9 mouse cellular contexts compared by ENCODE assay signal in genomic region chr15:103315979-103316776, GRCm38 (mm10). TPM values are rescaled to one million over a fixed set of nuclear protein-coding genes. Genes with fewer than 3 reads are reported as not detected.
DNase-seq lines count a peak whose midpoint lies in the region; ATAC-seq and TF ChIP-seq lines count a peak whose summit lies in the region.
"Had no signal": no experiment of that assay in that cellular context is flagged by ENCODE, and none has a peak within 500 bp of the region (broad histone marks: within the 10 kb centered on the region; RNA-seq: fewer than 3 reads in every experiment).

No protein-coding gene starts in this region.

- no peak for TF ChIP-seq CTCF in lung, postnatal 0 days (IDR thresholded peaks at IDR 0.05)
- no peak for TF ChIP-seq CTCF in lung, adult 2 months (IDR thresholded peaks at IDR 0.05; ENCODE audit: insufficient read depth, low read length)

- no peaks in the 10 kb centered on the region for H3K27me3 ChIP-seq in lung, postnatal 0 days (replicated peaks; ENCODE audit: insufficient read depth, low read length)

- no peak for TF ChIP-seq EP300 in lung, postnatal 0 days (IDR thresholded peaks at IDR 0.05)

- peaks cover 8% of the 10 kb centered on the region; the same call in 1 of the 2 replicates for H3K4me1 ChIP-seq in lung, postnatal 0 days (ENCODE audit: insufficient read depth, low read depth, low read length)
- peaks cover 3% of the 10 kb centered on the region; the same call in 1 of the 2 replicates for H3K4me1 ChIP-seq in lung, adult 2 months (ENCODE audit: control insufficient read depth, insufficient read depth, low read length)

- WGBS in lung, postnatal 0 days: 53% methylated on average over 10 of the region's 10 CpGs
- WGBS in lung, adult 2 months: 65% methylated on average over 10 of the region's 10 CpGs

- no peak overlapping the region for H3K27ac ChIP-seq in lung, postnatal 0 days (ENCODE audit: low read length)

- DNase-seq in adrenal gland, postnatal 10 days: peak; percentile 56
- no peak for DNase-seq in adrenal gland, adult 18-20 months (ENCODE audit: low spot score in 2 of 2)
- DNase-seq in lung, postnatal 0 days (ENCODE audit: low spot score): peak; percentile 69
- DNase-seq in lung, adult 2 months: no peak
- peak; percentile 79 for DNase-seq in gastrocnemius, postnatal 14 days
- peak; percentile 43 to 63 for DNase-seq in lung, postnatal 4 days
- no peak for DNase-seq in kidney, postnatal 36 days
- no peak for DNase-seq in left cerebral cortex, postnatal 36 days (ENCODE audit: low spot score in 2 of 2)

- intact Hi-C loops in gastrocnemius, postnatal 14 days (cut with DNase I; ENCODE audit: low total_unique reads): loop anchor here (5.0 kb wide), 1 partner anchor 34 kb away; no protein-coding TSS in a partner anchor
- intact Hi-C loops in left cerebral cortex, postnatal 36 days (cut with DNase I): no loop called here

- no peaks in the 10 kb centered on the region for H3K9me3 ChIP-seq in lung, postnatal 0 days (ENCODE audit: low read length)

- no peak overlapping the region for H3K4me2 ChIP-seq in lung, postnatal 0 days (replicated peaks; ENCODE audit: low read depth, low read length)

- no peak for TF ChIP-seq POLR2A in lung, adult 2 months (IDR thresholded peaks at IDR 0.05; ENCODE audit: borderline replicate concordance, extremely low read depth, low read depth, low read length)

- H3K4me3 ChIP-seq in lung, postnatal 0 days (ENCODE audit: low read depth, low read length): no peak overlapping the region
- no peak overlapping the region for H3K4me3 ChIP-seq in lung, adult 2 months (replicated peaks; ENCODE audit: extremely low read depth, low read depth, low read length)

- H3K36me3 ChIP-seq in lung, postnatal 0 days (ENCODE audit: insufficient read depth, low read length): no peaks in the 10 kb centered on the region

- H3K9ac ChIP-seq in lung, postnatal 0 days (replicated peaks; ENCODE audit: low read depth): no peak overlapping the region

- peak; percentile 46 for ATAC-seq in lung, postnatal 0 days

RNA-seq across cellular contexts. Expression of gene Gpr84, which starts 5.8 kb away (rescaled TPM):
- not detected for total RNA-seq in adrenal gland, postnatal 10 days (2021)
- total RNA-seq in adrenal gland, adult 18-20 months (2021): not detected
- 0.67 and 2.2 TPM in 2 replicates for polyA plus RNA-seq in lung, postnatal 0 days (2015; fragmentation: Nextera tagmentation; extraction: Ambion mirVana)
- 0.08 and 0.22 TPM in 2 replicates for polyA plus RNA-seq in lung, adult 2 months (2012; rRNA removed)
- not detected for total RNA-seq in gastrocnemius, postnatal 14 days (2021)
- under 1 TPM; 0.42 to 0.45 TPM for total RNA-seq in left cerebral cortex, postnatal 36 days (2021)

RNA-seq across cellular contexts. Expression of gene Zfp385a, which starts 23.7 kb away (rescaled TPM):
- 10 to 100 TPM; 20.1 to 24.2 TPM for total RNA-seq in adrenal gland, postnatal 10 days (2021)
- total RNA-seq in adrenal gland, adult 18-20 months (2021): 10 to 100 TPM; 12.4 to 16.9 TPM
- polyA plus RNA-seq in lung, postnatal 0 days (2015; fragmentation: Nextera tagmentation; extraction: Ambion mirVana): 5.0 and 6.5 TPM in 2 replicates
- polyA plus RNA-seq in lung, adult 2 months (2012; rRNA removed): 9.9 and 11.7 TPM in 2 replicates
- total RNA-seq in gastrocnemius, postnatal 14 days (2021): 10 to 100 TPM; 31.3 to 32.1 TPM
- 10 to 100 TPM; 64.4 to 73.5 TPM for total RNA-seq in left cerebral cortex, postnatal 36 days (2021)

RNA-seq across cellular contexts. Expression of gene Copz1, which starts 43.7 kb away (rescaled TPM):
- 100 to 1,000 TPM; 114 TPM for total RNA-seq in adrenal gland, postnatal 10 days (2021)
- total RNA-seq in adrenal gland, adult 18-20 months (2021): 100 to 1,000 TPM; 138 to 150 TPM
- 162 and 163 TPM in 2 replicates for polyA plus RNA-seq in lung, postnatal 0 days (2015; fragmentation: Nextera tagmentation; extraction: Ambion mirVana)
- polyA plus RNA-seq in lung, adult 2 months (2012; rRNA removed): 55.1 and 86.2 TPM in 2 replicates
- total RNA-seq in gastrocnemius, postnatal 14 days (2021): 10 to 100 TPM; 38.0 to 38.5 TPM
- 10 to 100 TPM; 87.8 to 95.9 TPM for total RNA-seq in left cerebral cortex, postnatal 36 days (2021)

RNA-seq across cellular contexts. Expression of gene Itga5, which starts 50.4 kb away (rescaled TPM):
- total RNA-seq in adrenal gland, postnatal 10 days (2021): 10 to 100 TPM; 38.0 to 38.2 TPM
- 10 to 100 TPM; 27.1 to 31.7 TPM for total RNA-seq in adrenal gland, adult 18-20 months (2021)
- 30.0 and 31.2 TPM in 2 replicates for polyA plus RNA-seq in lung, postnatal 0 days (2015; fragmentation: Nextera tagmentation; extraction: Ambion mirVana)
- polyA plus RNA-seq in lung, adult 2 months (2012; rRNA removed): 34.3 and 35.9 TPM in 2 replicates
- 10 to 100 TPM; 22.5 to 25.7 TPM for total RNA-seq in gastrocnemius, postnatal 14 days (2021)
- 1 to 10 TPM; 2.8 to 4.3 TPM for total RNA-seq in left cerebral cortex, postnatal 36 days (2021)

RNA-seq across cellular contexts. Expression of gene Nfe2, which starts 58.0 kb away (rescaled TPM):
- 1 to 10 TPM; 3.2 to 4.3 TPM for total RNA-seq in adrenal gland, postnatal 10 days (2021)
- under 1 TPM in 1 of 2 experiments, not detected in 1; 0.67 TPM for total RNA-seq in adrenal gland, adult 18-20 months (2021)
- 10.5 and 11.2 TPM in 2 replicates for polyA plus RNA-seq in lung, postnatal 0 days (2015; fragmentation: Nextera tagmentation; extraction: Ambion mirVana)
- polyA plus RNA-seq in lung, adult 2 months (2012; rRNA removed): 7.7 and 14.1 TPM in 2 replicates
- not detected for total RNA-seq in gastrocnemius, postnatal 14 days (2021)
- not detected for total RNA-seq in left cerebral cortex, postnatal 36 days (2021)
- total RNA-seq: layer of hippocampus, adult 18-20 months had no signal

Comparison
In these comparisons a context has a peak if more than half of its experiments do, and no peak if none do; other contexts are left out.
1. DNase-seq: peak in adrenal gland, postnatal 10 days (single experiment), lung, postnatal 0 days (single experiment), gastrocnemius, postnatal 14 days (single experiment) and lung, postnatal 4 days (2 of 2); none in adrenal gland, adult 18-20 months (0 of 2), lung, adult 2 months (single experiment), kidney, postnatal 36 days (0 of 2) and left cerebral cortex, postnatal 36 days (0 of 2).